Mouse (Mus musculus): Measurements from ENCODE around the gene Ilf2. TPM values are rescaled to one million over a fixed set of nuclear protein-coding genes. Genes with fewer than 3 reads are reported as not detected.

The Ilf2 gene
- polyA plus RNA-seq, 1 experiment = 211 TPM

DNA sequence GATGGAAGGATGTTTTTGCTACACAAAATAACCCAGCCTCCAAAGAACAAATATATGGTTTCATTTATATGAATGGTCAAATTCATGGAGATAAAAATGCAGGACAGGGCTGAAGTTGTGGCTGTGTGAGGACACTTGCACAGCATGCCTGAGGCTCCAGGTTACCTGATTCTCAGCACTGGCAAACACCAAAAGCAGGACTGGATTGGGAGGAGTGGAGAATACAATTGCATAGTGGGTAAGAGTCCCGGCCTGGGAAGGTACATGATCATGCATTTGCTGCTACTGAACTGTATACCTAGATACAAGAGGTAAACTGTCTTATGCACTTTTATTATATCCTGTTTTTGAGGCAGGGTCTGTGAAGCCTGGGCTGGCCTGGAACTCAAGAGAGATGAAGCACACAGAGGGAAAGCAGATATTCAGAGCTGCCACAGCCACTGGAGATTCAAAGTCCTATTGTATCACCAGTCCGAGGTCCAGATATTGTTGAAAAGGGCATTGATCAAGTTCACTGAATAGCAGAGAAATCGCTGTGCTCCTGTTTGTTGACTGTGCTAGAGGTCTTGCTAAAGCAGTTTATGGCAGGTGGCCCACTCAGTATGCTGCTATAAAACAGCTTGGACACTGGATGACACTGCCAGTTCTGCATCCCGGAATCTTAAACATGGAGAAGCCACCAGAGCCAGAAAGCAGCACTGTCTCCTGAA is 18.1 kb downstream of the Ilf2 start:
- Histone ChIP-seq H3K4me3 (ENCODE audit: low read depth, low read length) (no peak overlapping the region), H3K9ac (ENCODE audit: low read depth, poor library complexity, severe bottlenecking) (no peak overlapping the region), H3K27me3 (ENCODE audit: control insufficient read depth, insufficient read depth, low read length, poor library complexity, severe bottlenecking) (no peaks in the 10 kb centered on the region), H3K36me3 (ENCODE audit: control insufficient read depth, insufficient read depth, low read length, poor library complexity, severe bottlenecking) (peaks cover 26% of the 10 kb centered on the region), H3K4me1 (ENCODE audit: control insufficient read depth, insufficient read depth, low read length) (no peaks in the 10 kb centered on the region), H3K27ac (ENCODE audit: insufficient read depth, low read length) (no peak overlapping the region), H3K9me3 (replicated peaks; ENCODE audit: control insufficient read depth, insufficient read depth, low read length, poor library complexity, severe bottlenecking) (no peaks in the 10 kb centered on the region)
- TF ChIP-seq EP300 (IDR thresholded peaks at IDR 0.05; ENCODE audit: insufficient read depth, low read depth, low read length) (no peak), POLR2A (IDR thresholded peaks at IDR 0.05; ENCODE audit: insufficient read depth, low read length) (no peak), CTCF (IDR thresholded peaks at IDR 0.05; ENCODE audit: low read depth, low read length) (no peak)

DNA sequence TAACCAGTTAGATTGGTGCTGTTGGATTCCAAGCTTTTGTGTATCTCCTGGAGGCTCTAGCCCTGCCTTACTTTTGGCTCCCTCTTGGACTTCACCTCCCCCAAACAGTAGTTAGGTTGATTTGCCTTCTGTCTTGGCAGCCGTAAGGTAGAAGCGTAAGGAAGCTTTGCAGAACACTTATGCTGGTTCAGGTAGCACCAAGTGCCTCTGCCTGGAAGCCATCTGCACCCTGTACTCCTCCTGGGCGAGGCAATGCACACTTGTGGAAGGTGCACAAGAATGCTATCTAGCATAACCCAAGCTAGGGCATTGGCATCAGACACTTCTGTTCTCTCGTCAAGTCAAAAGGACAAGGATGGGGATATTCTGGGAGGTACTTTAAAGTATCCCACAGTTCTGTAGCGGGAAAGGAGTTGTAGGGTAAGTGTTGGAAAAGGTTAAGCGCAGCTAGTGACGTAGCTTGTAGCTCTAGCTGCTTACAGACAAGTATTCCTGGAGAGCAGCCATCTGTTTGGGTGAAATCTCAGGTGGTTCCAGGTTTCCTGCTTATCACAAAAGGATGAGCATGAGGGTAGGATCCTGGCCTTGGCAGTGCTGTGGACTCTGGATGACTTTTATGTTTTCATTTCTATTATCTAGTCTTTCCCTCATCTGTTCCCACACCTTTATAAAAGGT is 20.1 kb downstream of the Ilf2 start:
- Histone ChIP-seq H3K27me3 (ENCODE audit: control insufficient read depth, insufficient read depth, low read length, poor library complexity, severe bottlenecking) (no peaks in the 10 kb centered on the region), H3K36me3 (ENCODE audit: control insufficient read depth, insufficient read depth, low read length, poor library complexity, severe bottlenecking) (peaks cover 39% of the 10 kb centered on the region), H3K4me3 (ENCODE audit: low read depth, low read length) (no peak overlapping the region), H3K9ac (ENCODE audit: low read depth, poor library complexity, severe bottlenecking) (no peak overlapping the region), H3K27ac (ENCODE audit: insufficient read depth, low read length) (no peak overlapping the region), H3K9me3 (replicated peaks; ENCODE audit: control insufficient read depth, insufficient read depth, low read length, poor library complexity, severe bottlenecking) (no peaks in the 10 kb centered on the region), H3K4me1 (ENCODE audit: control insufficient read depth, insufficient read depth, low read length) (no peaks in the 10 kb centered on the region)
- TF ChIP-seq POLR2A (IDR thresholded peaks at IDR 0.05; ENCODE audit: insufficient read depth, low read length) = no peak
- TF ChIP-seq CTCF (IDR thresholded peaks at IDR 0.05; ENCODE audit: low read depth, low read length) = no peak
- TF ChIP-seq EP300 (IDR thresholded peaks at IDR 0.05; ENCODE audit: insufficient read depth, low read depth, low read length) = no peak

DNA sequence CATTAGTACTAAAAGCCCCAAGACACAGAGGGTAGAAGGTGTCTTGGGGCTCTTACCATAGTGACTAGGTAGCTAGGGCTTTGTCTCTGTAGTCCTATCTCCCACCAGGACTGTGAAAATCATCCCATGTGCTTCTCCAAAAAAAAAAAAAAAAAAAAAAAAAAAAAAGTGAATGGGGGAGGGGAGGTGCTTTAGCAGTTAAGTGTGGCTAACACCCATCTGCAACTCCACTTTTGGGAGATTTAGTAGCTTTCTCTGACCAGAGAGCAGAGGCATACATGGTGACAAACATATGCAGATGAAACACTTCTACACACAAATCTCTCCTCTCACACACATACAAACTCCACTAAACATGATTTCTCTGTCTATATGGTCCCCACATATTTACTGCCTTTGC is 21.7 kb downstream of the Ilf2 start:
- H3K36me3 ChIP-seq (ENCODE audit: control insufficient read depth, insufficient read depth, low read length, poor library complexity, severe bottlenecking) = peaks cover 55% of the 10 kb centered on the region
- TF ChIP-seq CTCF (IDR thresholded peaks at IDR 0.05; ENCODE audit: low read depth, low read length) (no peak), EP300 (IDR thresholded peaks at IDR 0.05; ENCODE audit: insufficient read depth, low read depth, low read length) (no peak), POLR2A (IDR thresholded peaks at IDR 0.05; ENCODE audit: insufficient read depth, low read length) (no peak)
- no peak overlapping the region for H3K27ac ChIP-seq (ENCODE audit: insufficient read depth, low read length)

DNA sequence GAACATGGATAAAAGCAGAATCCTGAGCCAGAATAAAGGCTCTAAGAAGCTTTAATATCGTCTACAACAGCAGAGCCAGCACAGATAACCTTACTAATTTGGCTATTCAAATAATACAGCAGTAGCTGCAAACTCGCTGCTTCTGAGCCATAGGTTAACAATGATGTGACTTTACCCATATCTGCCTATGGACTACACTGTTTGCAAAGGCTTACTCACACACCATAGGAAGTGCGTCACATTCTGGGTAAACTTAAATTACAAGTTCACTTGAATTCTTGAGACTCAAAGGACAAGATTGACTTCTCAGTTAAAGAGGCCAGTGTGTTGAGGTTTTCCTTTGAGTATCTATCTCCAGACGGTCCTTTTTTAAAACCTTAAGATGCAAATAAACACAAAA is 27.5 kb downstream of the Ilf2 start:
- H3K36me3 ChIP-seq (ENCODE audit: control insufficient read depth, insufficient read depth, low read length, poor library complexity, severe bottlenecking) = peaks cover 91% of the 10 kb centered on the region
- H3K4me1 ChIP-seq (ENCODE audit: control insufficient read depth, insufficient read depth, low read length) = no peaks in the 10 kb centered on the region
- TF ChIP-seq POLR2A (IDR thresholded peaks at IDR 0.05; ENCODE audit: insufficient read depth, low read length) (no peak), CTCF (IDR thresholded peaks at IDR 0.05; ENCODE audit: low read depth, low read length) (no peak), EP300 (IDR thresholded peaks at IDR 0.05; ENCODE audit: insufficient read depth, low read depth, low read length) (no peak)
- no peak overlapping the region for H3K9ac ChIP-seq (ENCODE audit: low read depth, poor library complexity, severe bottlenecking)
- no peak overlapping the region for H3K27ac ChIP-seq (ENCODE audit: insufficient read depth, low read length)
- no peaks in the 10 kb centered on the region for H3K9me3 ChIP-seq (replicated peaks; ENCODE audit: control insufficient read depth, insufficient read depth, low read length, poor library complexity, severe bottlenecking)
- no peaks in the 10 kb centered on the region for H3K27me3 ChIP-seq (ENCODE audit: control insufficient read depth, insufficient read depth, low read length, poor library complexity, severe bottlenecking)
- H3K4me3 ChIP-seq (ENCODE audit: low read depth, low read length) = no peak overlapping the region

More for the DNA sequence above, 21.7 kb downstream of the Ilf2 start:
- Histone ChIP-seq H3K9ac (ENCODE audit: low read depth, poor library complexity, severe bottlenecking) (no peak overlapping the region), H3K9me3 (replicated peaks; ENCODE audit: control insufficient read depth, insufficient read depth, low read length, poor library complexity, severe bottlenecking) (no peaks in the 10 kb centered on the region), H3K4me3 (ENCODE audit: low read depth, low read length) (no peak overlapping the region), H3K27me3 (ENCODE audit: control insufficient read depth, insufficient read depth, low read length, poor library complexity, severe bottlenecking) (no peaks in the 10 kb centered on the region), H3K4me1 (ENCODE audit: control insufficient read depth, insufficient read depth, low read length) (no peaks in the 10 kb centered on the region)

DNA sequence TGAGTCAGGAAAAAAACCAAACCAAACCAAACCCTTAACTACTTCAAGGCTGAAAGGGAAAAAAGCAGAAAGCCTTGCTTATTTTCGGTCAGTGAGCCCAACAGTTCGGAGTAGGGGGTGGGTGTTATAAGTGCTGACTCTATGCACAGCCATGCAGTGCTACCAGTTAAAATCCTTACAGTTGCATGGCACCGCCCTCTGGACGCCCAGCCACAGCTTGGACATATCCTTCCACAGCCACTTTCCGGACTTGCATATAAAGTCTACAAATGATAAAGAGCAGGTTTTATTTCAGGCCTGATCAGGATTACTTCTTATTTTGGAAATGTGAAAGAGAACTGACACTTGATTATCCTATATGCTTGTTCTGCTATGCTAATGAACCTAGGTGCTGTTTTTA is 29.3 kb downstream of the Ilf2 start:
- Histone ChIP-seq H3K36me3 (ENCODE audit: control insufficient read depth, insufficient read depth, low read length, poor library complexity, severe bottlenecking) (peaks cover 77% of the 10 kb centered on the region), H3K9ac (ENCODE audit: low read depth, poor library complexity, severe bottlenecking) (no peak overlapping the region), H3K4me3 (ENCODE audit: low read depth, low read length) (no peak overlapping the region), H3K4me1 (ENCODE audit: control insufficient read depth, insufficient read depth, low read length) (no peaks in the 10 kb centered on the region), H3K27me3 (ENCODE audit: control insufficient read depth, insufficient read depth, low read length, poor library complexity, severe bottlenecking) (no peaks in the 10 kb centered on the region), H3K27ac (ENCODE audit: insufficient read depth, low read length) (no peak overlapping the region), H3K9me3 (replicated peaks; ENCODE audit: control insufficient read depth, insufficient read depth, low read length, poor library complexity, severe bottlenecking) (no peaks in the 10 kb centered on the region)
- TF ChIP-seq EP300 (IDR thresholded peaks at IDR 0.05; ENCODE audit: insufficient read depth, low read depth, low read length) (no peak), CTCF (IDR thresholded peaks at IDR 0.05; ENCODE audit: low read depth, low read length) (no peak), POLR2A (IDR thresholded peaks at IDR 0.05; ENCODE audit: insufficient read depth, low read length) (no peak)

DNA sequence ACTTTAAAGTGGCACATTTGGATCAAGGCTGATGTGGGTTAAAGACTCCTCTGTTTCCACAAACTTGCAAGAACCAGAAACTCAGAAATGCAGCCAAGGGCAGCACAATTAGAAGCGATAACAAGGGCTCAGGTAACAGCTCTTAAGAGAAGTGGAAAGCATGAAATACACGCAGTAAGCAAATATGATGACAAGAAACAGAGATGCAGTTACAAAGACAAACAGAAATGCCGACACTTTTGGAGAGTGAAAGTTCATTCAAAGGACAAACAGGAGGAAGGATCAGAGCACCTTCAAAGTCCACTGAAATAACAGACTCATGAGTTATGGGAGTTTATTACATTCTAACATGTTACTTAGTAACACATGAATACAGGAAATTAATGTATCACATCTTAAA is 30.4 kb downstream of the Ilf2 start:
- Histone ChIP-seq H3K4me3 (ENCODE audit: low read depth, low read length) (no peak overlapping the region), H3K9me3 (replicated peaks; ENCODE audit: control insufficient read depth, insufficient read depth, low read length, poor library complexity, severe bottlenecking) (no peaks in the 10 kb centered on the region), H3K27ac (ENCODE audit: insufficient read depth, low read length) (no peak overlapping the region), H3K9ac (ENCODE audit: low read depth, poor library complexity, severe bottlenecking) (no peak overlapping the region), H3K4me1 (ENCODE audit: control insufficient read depth, insufficient read depth, low read length) (no peaks in the 10 kb centered on the region), H3K27me3 (ENCODE audit: control insufficient read depth, insufficient read depth, low read length, poor library complexity, severe bottlenecking) (no peaks in the 10 kb centered on the region), H3K36me3 (ENCODE audit: control insufficient read depth, insufficient read depth, low read length, poor library complexity, severe bottlenecking) (peaks cover 68% of the 10 kb centered on the region)
- TF ChIP-seq POLR2A (IDR thresholded peaks at IDR 0.05; ENCODE audit: insufficient read depth, low read length) = no peak
